Mouse (Mus musculus): Measurements from ENCODE around the gene Ssu2.

Ssu2 gene

GRCm38 (mm10) chr6:112350452-112350851, 37.4 kb downstream of the Ssu2 start:
- in situ Hi-C loops (cut with MboI, MseI) = no loop called here

GRCm38 (mm10) chr6:112339016-112339415, 48.8 kb downstream of the Ssu2 start:
- in situ Hi-C loops (cut with MboI, MseI) = no loop called here

GRCm38 (mm10) chr6:112337667-112338066, 50.2 kb downstream of the Ssu2 start:
- in situ Hi-C loops (cut with MboI, MseI) = no loop called here

GRCm38 (mm10) chr6:112333930-112334329, 53.9 kb downstream of the Ssu2 start:
- in situ Hi-C loops (cut with MboI, MseI) = no loop called here

- in situ Hi-C loops (cut with MboI, MseI) = no loop called here
Measured at GRCm38 (mm10) chr6:112331223-112331598, 56.6 kb downstream of the Ssu2 start.

GRCm38 (mm10) chr6:112330520-112331222, 57.2 kb downstream of the Ssu2 start:
- in situ Hi-C loops (cut with MboI, MseI) = no loop called here

GRCm38 (mm10) chr6:112327793-112328192, 60.0 kb downstream of the Ssu2 start:
- in situ Hi-C loops (cut with MboI, MseI) = no loop called here

GRCm38 (mm10) chr6:112325213-112325612, 62.6 kb downstream of the Ssu2 start:
- in situ Hi-C loops (cut with MboI, MseI) = no loop called here

GRCm38 (mm10) chr6:112322916-112323315, 64.9 kb downstream of the Ssu2 start:
- in situ Hi-C loops (cut with MboI, MseI) = no loop called here

GRCm38 (mm10) chr6:112320679-112321078, 67.1 kb downstream of the Ssu2 start:
- in situ Hi-C loops (cut with MboI, MseI) = no loop called here

- in situ Hi-C loops (cut with MboI, MseI) = no loop called here
Measured at GRCm38 (mm10) chr6:112319449-112319848, 68.4 kb downstream of the Ssu2 start.

- in situ Hi-C loops (cut with MboI, MseI) = no loop called here
Measured at GRCm38 (mm10) chr6:112311385-112311784, 76.4 kb downstream of the Ssu2 start.

- in situ Hi-C loops (cut with MboI, MseI) = no loop called here
Measured at GRCm38 (mm10) chr6:112309330-112309938, 78.4 kb downstream of the Ssu2 start.
